ENCODE assay signal across 25 mouse cellular contexts in genomic region chr11:6708437-6708836, GRCm38 (mm10). TPM values are rescaled to one million over a fixed set of nuclear protein-coding genes. Genes with fewer than 3 reads are reported as not detected.
DNase-seq lines count a peak whose midpoint lies in the region; ATAC-seq and TF ChIP-seq lines count a peak whose summit lies in the region.
"Had no signal": no experiment of that assay in that cellular context is flagged by ENCODE, and none has a peak within 500 bp of the region (broad histone marks: within the 10 kb centered on the region; RNA-seq: fewer than 3 reads in every experiment).

No protein-coding gene starts in this region.

- no peak for TF ChIP-seq EP300 in liver, postnatal 0 days (IDR thresholded peaks at IDR 0.05; ENCODE audit: low read depth)

- no peak for ATAC-seq in liver, postnatal 0 days
- ATAC-seq: activated CD4-positive, CD25-positive, alpha-beta regulatory T cell, adult 4 months; CD4-positive, CD25-positive, alpha-beta regulatory T cell, adult 4 months; forebrain, embryonic 16.5 days; Patski had no signal

- intact Hi-C loops in gastrocnemius, adult 2 months (cut with DNase I), result no loop called here

- TF ChIP-seq POLR2A in kidney, adult 2 months (IDR thresholded peaks at IDR 0.05; ENCODE audit: low read depth, low read length), result no peak

- H3K27ac ChIP-seq in gastrocnemius, adult 2 months, result no peak overlapping the region
- H3K27ac ChIP-seq in kidney, adult 2 months (ENCODE audit: insufficient read depth, low read depth, low read length), result no peak overlapping the region
- no peak overlapping the region for H3K27ac ChIP-seq in liver, postnatal 0 days (ENCODE audit: low read depth)
- H3K27ac ChIP-seq: embryonic facial prominence, embryonic 13.5 days; forebrain, embryonic 12.5 days; heart, embryonic 10.5 days; hindbrain, embryonic 13.5 days had no signal

- peak; percentile 17; the same call in 1 of the 2 replicates for TF ChIP-seq CTCF in gastrocnemius, adult 2 months (IDR thresholded peaks at IDR 0.05)
- no peak for TF ChIP-seq CTCF in kidney, adult 2 months (conservative IDR thresholded peaks at IDR 0.05; ENCODE audit: insufficient read depth, insufficient read length, low read depth, low read length)
- TF ChIP-seq CTCF in liver, postnatal 0 days (IDR thresholded peaks at IDR 0.05; ENCODE audit: low read depth), result 0 out of 2 replicates have a peak, but pooled peaks have one; percentile 3

- 96% methylated on average over 7 of the region's 7 CpGs for WGBS in kidney, adult 2 months
- 80% methylated on average over 7 of the region's 7 CpGs for WGBS in liver, postnatal 0 days (ENCODE audit: insufficient replicate concordance)

- no peak overlapping the region for H3K4me2 ChIP-seq in liver, postnatal 0 days (ENCODE audit: low read depth, low read length)
- H3K4me2 ChIP-seq: embryonic facial prominence, embryonic 13.5 days; forebrain, embryonic 12.5 days; hindbrain, embryonic 13.5 days had no signal

- no peak overlapping the region for H3K9ac ChIP-seq in liver, postnatal 0 days (replicated peaks)
- H3K9ac ChIP-seq: embryonic facial prominence, embryonic 13.5 days; forebrain, embryonic 12.5 days; hindbrain, embryonic 13.5 days had no signal

- no peak overlapping the region for H3K4me3 ChIP-seq in gastrocnemius, adult 2 months
- H3K4me3 ChIP-seq in kidney, adult 2 months (ENCODE audit: insufficient read depth, low read depth, low read length), result no peak overlapping the region
- no peak overlapping the region for H3K4me3 ChIP-seq in liver, postnatal 0 days (ENCODE audit: low read depth, low read length)
- H3K4me3 ChIP-seq: embryonic facial prominence, embryonic 13.5 days; forebrain, embryonic 12.5 days; heart, embryonic 10.5 days; hindbrain, embryonic 13.5 days had no signal

- no peaks in the 10 kb centered on the region for H3K27me3 ChIP-seq in kidney, adult 2 months (replicated peaks; ENCODE audit: control insufficient read depth, insufficient read depth, low read length)
- H3K27me3 ChIP-seq in liver, postnatal 0 days (ENCODE audit: insufficient read depth, low read length), result no peaks in the 10 kb centered on the region
- H3K27me3 ChIP-seq: embryonic facial prominence, embryonic 13.5 days; forebrain, embryonic 12.5 days; Patski had no signal

- no peaks in the 10 kb centered on the region; the same call in 1 of the 2 replicates for H3K9me3 ChIP-seq in liver, postnatal 0 days (ENCODE audit: low read length)
- H3K9me3 ChIP-seq: embryonic facial prominence, embryonic 13.5 days; forebrain, embryonic 12.5 days; hindbrain, embryonic 13.5 days had no signal

- no peaks in the 10 kb centered on the region for H3K4me1 ChIP-seq in kidney, adult 2 months (ENCODE audit: control insufficient read depth, insufficient read depth, low read length)
- no peaks in the 10 kb centered on the region for H3K4me1 ChIP-seq in liver, postnatal 0 days (ENCODE audit: insufficient read depth)
- H3K4me1 ChIP-seq: embryonic facial prominence, embryonic 13.5 days; forebrain, embryonic 12.5 days; heart, embryonic 10.5 days had no signal

- H3K36me3 ChIP-seq in kidney, adult 2 months (ENCODE audit: control insufficient read depth, insufficient read depth, low read length), result no peaks in the 10 kb centered on the region
- H3K36me3 ChIP-seq in liver, postnatal 0 days (replicated peaks; ENCODE audit: insufficient read depth, low read length), result no peaks in the 10 kb centered on the region
- H3K36me3 ChIP-seq: embryonic facial prominence, embryonic 13.5 days; forebrain, embryonic 12.5 days; heart, embryonic 10.5 days; hindbrain, embryonic 13.5 days had no signal

- no peak for DNase-seq in gastrocnemius, adult 2 months
- DNase-seq in gastrocnemius, postnatal 25 days, result no peak
- DNase-seq in kidney, adult 9 months, result peak; percentile 19
- no peak for DNase-seq in kidney, adult 2 months
- no peak for DNase-seq in liver, postnatal 0 days
- no peak for DNase-seq in liver
- no peak for DNase-seq in frontal cortex, postnatal 25 days (ENCODE audit: low spot score in 2 of 2)
- DNase-seq: adrenal gland, adult 2 months; adrenal gland, postnatal 25 days; B cell, adult 2 months; cerebellum, adult 18-20 months; cerebellum, adult 9-11 months; cerebellum, postnatal 36 days; gastrocnemius, postnatal 36 days; heart, adult 11 months; heart, postnatal 10 days had no signal

RNA-seq across cellular contexts. Expression of gene Ramp3, which starts 50.1 kb away (rescaled TPM):
- 1 to 10 TPM in 1 of 2 experiments, under 1 TPM in 1; 0.46 to 1.2 TPM for total RNA-seq in gastrocnemius, adult 2 months (2021)
- total RNA-seq in gastrocnemius, postnatal 25 days (2021), result under 1 TPM; 0.29 to 0.72 TPM
- polyA plus RNA-seq in kidney, adult 2 months (2012; rRNA removed), result 40.1 and 41.0 TPM in 2 replicates
- polyA plus RNA-seq in liver, postnatal 0 days (2015; fragmentation: Nextera tagmentation; extraction: Ambion mirVana), result 0.20 and 0.28 TPM in 2 replicates
- total RNA-seq: hematopoietic stem cell, adult 5-6 weeks had no signal
